Mouse (Mus musculus): ENCODE data around the gene Rnf181. TPM values are rescaled to one million over a fixed set of nuclear protein-coding genes. Genes with fewer than 3 reads are reported as not detected.

The Rnf181 gene
- polyA plus RNA-seq, 1 experiment from 2014 or later, result 112 TPM

GRCm38 (mm10) chr6:72319019-72319418, 47.7 kb downstream of the Rnf181 start:
- 78% methylated on average over 11 of the region's 11 CpGs for WGBS
- Histone ChIP-seq H3K27me3 (replicated peaks; ENCODE audit: control insufficient read depth, insufficient read depth, low read length) (no peaks in the 10 kb centered on the region), H3K4me1 (replicated peaks; ENCODE audit: control insufficient read depth, insufficient read depth, low read length) (0 out of 2 replicates have a peak, but pooled peaks cover 2% of the 10 kb centered on the region), H3K36me3 (ENCODE audit: control insufficient read depth, insufficient read depth, low read length) (peaks cover 49% of the 10 kb centered on the region), H3K9me3 (ENCODE audit: control insufficient read depth, low read length) (no peaks in the 10 kb centered on the region), H3K9ac (ENCODE audit: low read depth, low read length) (no peak overlapping the region), H3K4me2 (no peak overlapping the region), H3K4me3 (ENCODE audit: low read depth, low read length) (no peak overlapping the region), H3K27ac (ENCODE audit: low read depth, low read length) (peak overlapping the region; percentile 57; the same call in 1 of the 2 replicates)
- ATAC-seq (replicated peaks; ENCODE audit: low FRiP score) (no peak), DNase-seq (ENCODE audit: low spot score) (no peak)

DNA sequence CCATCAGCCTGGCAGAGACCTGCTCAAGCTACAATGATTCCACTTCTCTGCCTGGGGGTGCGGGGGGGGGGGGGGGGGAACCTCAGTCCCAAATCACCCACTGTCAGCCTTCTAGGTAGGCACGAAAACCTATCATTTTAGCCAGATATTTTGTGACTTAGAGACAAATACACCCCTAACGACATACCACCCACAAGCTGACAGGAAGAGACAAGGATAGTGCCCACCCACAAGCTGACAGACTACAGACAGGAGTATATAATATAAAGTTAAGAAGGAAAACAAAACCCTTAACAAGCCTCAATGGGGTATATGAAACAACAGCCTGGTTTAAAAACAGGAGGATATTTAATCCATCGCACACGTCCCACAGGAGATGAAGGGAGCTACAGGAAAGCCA, 48.3 kb downstream of the Rnf181 start:
- no peak overlapping the region for H3K9ac ChIP-seq (ENCODE audit: low read depth, low read length)
- 0 out of 2 replicates have a peak overlapping the region, but pooled peaks have one; percentile 11 for H3K4me2 ChIP-seq
- H3K36me3 ChIP-seq (ENCODE audit: control insufficient read depth, insufficient read depth, low read length), result peaks cover 47% of the 10 kb centered on the region
- 69% methylated on average over 5 of the region's 5 CpGs for WGBS
- no peak overlapping the region for H3K4me3 ChIP-seq (ENCODE audit: low read depth, low read length)
- no peaks in the 10 kb centered on the region for H3K9me3 ChIP-seq (ENCODE audit: control insufficient read depth, low read length)
- DNase-seq (ENCODE audit: low spot score) (no peak), ATAC-seq (replicated peaks; ENCODE audit: low FRiP score) (peak; percentile 19; the same call in 1 of the 2 replicates)
- no peaks in the 10 kb centered on the region for H3K27me3 ChIP-seq (replicated peaks; ENCODE audit: control insufficient read depth, insufficient read depth, low read length)
- H3K27ac ChIP-seq (ENCODE audit: low read depth, low read length), result peak overlapping the region; percentile 57; the same call in 1 of the 2 replicates
- no peaks in the 10 kb centered on the region for H3K4me1 ChIP-seq (replicated peaks; ENCODE audit: control insufficient read depth, insufficient read depth, low read length)

DNA sequence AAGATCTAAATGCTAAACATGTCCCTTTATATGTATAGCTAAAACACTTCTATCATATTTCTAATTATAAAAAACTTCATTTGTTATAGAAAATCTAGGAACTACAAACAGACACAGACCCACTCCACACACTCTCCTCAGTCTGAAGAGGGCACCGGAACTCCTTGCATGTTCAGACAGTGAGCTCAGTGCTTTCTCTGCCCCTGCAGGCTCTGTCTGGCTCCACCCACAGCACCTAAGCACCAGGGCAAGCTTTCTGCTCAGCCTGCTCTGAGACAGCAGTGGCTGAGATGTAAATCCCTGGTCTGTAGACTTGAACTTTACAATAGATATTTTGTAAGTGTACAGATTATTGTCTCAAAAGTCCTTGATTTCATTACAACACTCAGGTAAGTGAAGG, 50.7 kb downstream of the Rnf181 start:
- no peaks in the 10 kb centered on the region for H3K4me1 ChIP-seq (replicated peaks; ENCODE audit: control insufficient read depth, insufficient read depth, low read length)
- DNase-seq (ENCODE audit: low spot score), result no peak
- no peaks in the 10 kb centered on the region for H3K9me3 ChIP-seq (ENCODE audit: control insufficient read depth, low read length)
- 79% methylated on average over 1 of the region's 1 CpGs for WGBS
- H3K27ac ChIP-seq (ENCODE audit: low read depth, low read length), result no peak overlapping the region
- H3K4me2 ChIP-seq, result no peak overlapping the region
- no peak overlapping the region for H3K4me3 ChIP-seq (ENCODE audit: low read depth, low read length)
- no peak overlapping the region for H3K9ac ChIP-seq (ENCODE audit: low read depth, low read length)
- no peaks in the 10 kb centered on the region for H3K27me3 ChIP-seq (replicated peaks; ENCODE audit: control insufficient read depth, insufficient read depth, low read length)
- peaks cover 35% of the 10 kb centered on the region for H3K36me3 ChIP-seq (ENCODE audit: control insufficient read depth, insufficient read depth, low read length)
- ATAC-seq (replicated peaks; ENCODE audit: low FRiP score), result no peak

DNA sequence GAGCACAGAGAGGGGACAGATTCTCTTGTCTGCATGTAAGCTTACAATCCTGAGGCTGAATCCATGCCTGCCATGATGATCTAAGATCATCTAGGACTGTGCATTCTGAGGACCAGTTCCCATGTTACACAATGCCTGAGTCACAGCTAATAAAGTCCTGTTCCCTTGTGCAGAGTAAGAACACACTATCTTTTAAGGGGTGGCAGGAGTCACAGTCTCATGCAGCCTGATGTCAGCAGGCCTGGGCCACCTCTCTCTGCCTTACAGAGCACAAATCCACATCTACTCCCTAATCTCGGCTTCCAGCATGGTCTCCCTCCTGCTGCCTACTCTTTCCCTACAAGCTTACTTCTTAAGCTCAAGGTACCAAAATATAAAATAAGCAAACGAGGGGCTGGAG, 51.4 kb downstream of the Rnf181 start:
- H3K27ac ChIP-seq (ENCODE audit: low read depth, low read length), result no peak overlapping the region
- H3K9me3 ChIP-seq (ENCODE audit: control insufficient read depth, low read length), result no peaks in the 10 kb centered on the region
- DNase-seq (ENCODE audit: low spot score), result no peak
- H3K4me2 ChIP-seq, result no peak overlapping the region
- H3K4me3 ChIP-seq (ENCODE audit: low read depth, low read length), result no peak overlapping the region
- WGBS, result 75% methylated on average over 2 of the region's 2 CpGs
- ATAC-seq (replicated peaks; ENCODE audit: low FRiP score), result no peak
- H3K9ac ChIP-seq (ENCODE audit: low read depth, low read length), result no peak overlapping the region
- peaks cover 28% of the 10 kb centered on the region for H3K36me3 ChIP-seq (ENCODE audit: control insufficient read depth, insufficient read depth, low read length)
- no peaks in the 10 kb centered on the region for H3K4me1 ChIP-seq (replicated peaks; ENCODE audit: control insufficient read depth, insufficient read depth, low read length)
- H3K27me3 ChIP-seq (replicated peaks; ENCODE audit: control insufficient read depth, insufficient read depth, low read length), result no peaks in the 10 kb centered on the region

GRCm38 (mm10) chr6:72313124-72313867, 53.5 kb downstream of the Rnf181 start:
- WGBS, result 83% methylated on average over 11 of the region's 11 CpGs
- DNase-seq (ENCODE audit: low spot score) (no peak), ATAC-seq (replicated peaks; ENCODE audit: low FRiP score) (no peak)
- Histone ChIP-seq H3K4me3 (ENCODE audit: low read depth, low read length) (no peak overlapping the region), H3K27me3 (replicated peaks; ENCODE audit: control insufficient read depth, insufficient read depth, low read length) (no peaks in the 10 kb centered on the region), H3K27ac (ENCODE audit: low read depth, low read length) (no peak overlapping the region), H3K36me3 (ENCODE audit: control insufficient read depth, insufficient read depth, low read length) (peaks cover 13% of the 10 kb centered on the region), H3K4me2 (no peak overlapping the region), H3K9me3 (ENCODE audit: control insufficient read depth, low read length) (no peaks in the 10 kb centered on the region), H3K9ac (ENCODE audit: low read depth, low read length) (no peak overlapping the region), H3K4me1 (replicated peaks; ENCODE audit: control insufficient read depth, insufficient read depth, low read length) (no peaks in the 10 kb centered on the region)

DNA sequence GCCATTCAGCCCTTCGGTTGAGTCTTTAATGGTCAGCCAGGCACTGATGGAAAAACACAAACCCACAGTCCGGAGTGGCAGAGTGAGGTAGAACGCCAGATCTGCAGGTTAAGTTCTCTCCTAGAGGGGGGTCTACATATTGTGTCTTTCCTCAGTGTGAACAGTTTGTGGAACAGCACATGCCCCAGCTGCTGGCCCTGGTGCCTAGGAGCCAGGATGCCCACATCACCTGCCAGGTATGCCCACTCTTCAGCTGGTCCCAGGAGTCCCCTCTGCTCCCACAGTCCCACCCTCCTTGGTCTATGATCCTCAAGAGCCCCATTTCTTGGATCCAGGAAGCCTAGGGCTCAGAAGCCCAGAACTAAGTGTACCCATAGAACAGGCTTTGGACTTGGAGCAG, 54.6 kb downstream of the Rnf181 start:
- no peaks in the 10 kb centered on the region for H3K9me3 ChIP-seq (ENCODE audit: control insufficient read depth, low read length)
- no peak overlapping the region for H3K4me3 ChIP-seq (ENCODE audit: low read depth, low read length)
- 86% methylated on average over 3 of the region's 3 CpGs for WGBS
- H3K4me1 ChIP-seq (replicated peaks; ENCODE audit: control insufficient read depth, insufficient read depth, low read length), result no peaks in the 10 kb centered on the region
- no peak for DNase-seq (ENCODE audit: low spot score)
- no peak for ATAC-seq (replicated peaks; ENCODE audit: low FRiP score)
- H3K4me2 ChIP-seq, result no peak overlapping the region
- no peaks in the 10 kb centered on the region for H3K27me3 ChIP-seq (replicated peaks; ENCODE audit: control insufficient read depth, insufficient read depth, low read length)
- no peak overlapping the region for H3K9ac ChIP-seq (ENCODE audit: low read depth, low read length)
- no peak overlapping the region for H3K27ac ChIP-seq (ENCODE audit: low read depth, low read length)
- H3K36me3 ChIP-seq (ENCODE audit: control insufficient read depth, insufficient read depth, low read length), result peaks cover 2% of the 10 kb centered on the region

Other genes with a start within 250 kb of the Rnf181 start
- 3.1 and 3.4 TPM in 2 replicates for gene Atoh8, start 131.4 kb downstream of the Rnf181 start, polyA plus RNA-seq (2014; fragmentation: Nextera tagmentation; extraction: Ambion mirVana)
- gene Sftpb, start 62.3 kb downstream of the Rnf181 start, polyA plus RNA-seq (2014; fragmentation: Nextera tagmentation; extraction: Ambion mirVana), result not detected in 2 replicates
- 91.6 and 100 TPM in 2 replicates for gene Usp39, start 21.8 kb downstream of the Rnf181 start, polyA plus RNA-seq (2014; fragmentation: Nextera tagmentation; extraction: Ambion mirVana)
- 17.1 and 19.4 TPM in 2 replicates for gene 0610030E20Rik, start 19.6 kb downstream of the Rnf181 start, polyA plus RNA-seq (2014; fragmentation: Nextera tagmentation; extraction: Ambion mirVana)
- gene Tmem150a, start 11.5 kb downstream of the Rnf181 start, polyA plus RNA-seq (2014; fragmentation: Nextera tagmentation; extraction: Ambion mirVana), result 39.5 and 40.3 TPM in 2 replicates
- gene Vamp5, start 13.5 kb upstream of the Rnf181 start, polyA plus RNA-seq (2014; fragmentation: Nextera tagmentation; extraction: Ambion mirVana), result 164 and 181 TPM in 2 replicates
- 265 and 274 TPM in 2 replicates for gene Vamp8, start 23.7 kb upstream of the Rnf181 start, polyA plus RNA-seq (2014; fragmentation: Nextera tagmentation; extraction: Ambion mirVana)
- gene Ggcx, start 47.4 kb upstream of the Rnf181 start, polyA plus RNA-seq (2014; fragmentation: Nextera tagmentation; extraction: Ambion mirVana), result 24.1 and 26.9 TPM in 2 replicates
- gene Mat2a, start 72.6 kb upstream of the Rnf181 start, polyA plus RNA-seq (2014; fragmentation: Nextera tagmentation; extraction: Ambion mirVana), result 426 and 477 TPM in 2 replicates
- not detected in 2 replicates for gene Sh2d6, start 154.8 kb upstream of the Rnf181 start, polyA plus RNA-seq (2014; fragmentation: Nextera tagmentation; extraction: Ambion mirVana)
- 30.2 and 31.9 TPM in 2 replicates for gene Capg, start 177.4 kb upstream of the Rnf181 start, polyA plus RNA-seq (2014; fragmentation: Nextera tagmentation; extraction: Ambion mirVana)
- 12.3 and 13.4 TPM in 2 replicates for gene Elmod3, start 231.5 kb upstream of the Rnf181 start, polyA plus RNA-seq (2014; fragmentation: Nextera tagmentation; extraction: Ambion mirVana)
- 26.0 and 28.4 TPM in 2 replicates for gene Retsat, start 231.5 kb upstream of the Rnf181 start, polyA plus RNA-seq (2014; fragmentation: Nextera tagmentation; extraction: Ambion mirVana)